Mouse (Mus musculus) adrenal gland, postnatal 10 days (tissue): ENCODE data around the gene Tmem132b. TPM values are rescaled to one million over a fixed set of nuclear protein-coding genes. Genes with fewer than 3 reads are reported as not detected.
A peak's percentile ranks its signal among the peaks of the same experiment; 100 is the strongest.

Experiments
- DNase-seq: peaks from one replicate; pipeline ENCODE4 v3.0.0; 2021; ENCODE audit warnings: mixed read lengths
- total RNA-seq, 2 experiments: library from RNA; stranded (reverse); gene quantifications; 2 replicates each; pipeline ENCODE4 v1.2.3; 2021

Tmem132b gene
- total RNA-seq, 2 experiments from 2014 or later, result 0.70 to 1.2 TPM

GRCm38 (mm10) chr5:125772756-125773155 is 241.2 kb downstream of the Tmem132b start:
- DNase-seq, result no peak

GRCm38 (mm10) chr5:125780332-125780731 is 248.8 kb downstream of the Tmem132b start:
- no peak for DNase-seq

- no peak for DNase-seq
Observed at GRCm38 (mm10) chr5:125792643-125793042, 261.1 kb downstream of the Tmem132b start.

GRCm38 (mm10) chr5:125794318-125794717 is 262.7 kb downstream of the Tmem132b start:
- no peak for DNase-seq

- DNase-seq, result no peak
Observed at GRCm38 (mm10) chr5:125799622-125800021, 268.0 kb downstream of the Tmem132b start.

GRCm38 (mm10) chr5:125800025-125800424 is 268.5 kb downstream of the Tmem132b start:
- DNase-seq, result peak; percentile 15

- no peak for DNase-seq
Observed at GRCm38 (mm10) chr5:125802801-125803200, 271.2 kb downstream of the Tmem132b start.

- no peak for DNase-seq
Observed at GRCm38 (mm10) chr5:125805327-125805726, 273.8 kb downstream of the Tmem132b start.

GRCm38 (mm10) chr5:125807861-125808260 is 276.3 kb downstream of the Tmem132b start:
- DNase-seq, result no peak

- no peak for DNase-seq
Observed at GRCm38 (mm10) chr5:125829342-125829741, 297.8 kb downstream of the Tmem132b start.

GRCm38 (mm10) chr5:125835890-125836289 is 304.3 kb downstream of the Tmem132b start:
- DNase-seq, result no peak

- no peak for DNase-seq
Observed at GRCm38 (mm10) chr5:125836761-125837160, 305.2 kb downstream of the Tmem132b start.

Other genes with a start within 250 kb of the Tmem132b start
- gene Scarb1, start 190.7 kb upstream of the Tmem132b start, total RNA-seq, result 1,000 to 10,000 TPM in 1 of 2 experiments, 100 to 1,000 TPM in 1; 506 to 1,242 TPM
- gene Gm10382, start 142.5 kb upstream of the Tmem132b start, total RNA-seq, result under 1 TPM; 0.21 to 0.24 TPM
- 1,000 to 10,000 TPM; 1,039 to 1,045 TPM for gene Ubc, start 141.6 kb upstream of the Tmem132b start, total RNA-seq
- gene Dhx37, start 97.7 kb upstream of the Tmem132b start, total RNA-seq, result 10 to 100 TPM; 11.2 to 12.2 TPM
- 10 to 100 TPM; 31.6 to 37.1 TPM for gene Bri3bp, start 90.2 kb upstream of the Tmem132b start, total RNA-seq
- 10 to 100 TPM; 18.1 to 18.5 TPM for gene Aacs, start 56.0 kb upstream of the Tmem132b start, total RNA-seq